Mouse (Mus musculus) limb, embryonic 13.5 days (tissue): Measurements from ENCODE around the gene Tmem121b. TPM values are rescaled to one million over a fixed set of nuclear protein-coding genes. Genes with fewer than 3 reads are reported as not detected.

Experiments used
- ATAC-seq: fragments of 200-750 bp; cut with Nextera tagmentation; 2 replicates; pipeline ENCODE4 v1.8.0; 2017; ENCODE audit warnings: low read depth, moderate number of reproducible peaks, moderate TSS enrichment; ENCODE audit not compliant: low FRiP score
- H3K27ac ChIP-seq: fragments of 300-500 bp; sonication (generic); 2 replicates; pipeline ENCODE4 v1.5.1; 2015; ENCODE audit warnings: inconsistent platforms, mild to moderate bottlenecking, moderate library complexity
- H3K27me3 ChIP-seq: fragments of 300-500 bp; sonication (generic); 2 replicates; pipeline ENCODE4 v1.6.1; 2015; ENCODE audit warnings: mild to moderate bottlenecking, inconsistent platforms
- H3K36me3 ChIP-seq: fragments of 300-500 bp; sonication (generic); 2 replicates; pipeline ENCODE4 v1.6.1; 2015; ENCODE audit warnings: inconsistent platforms, mild to moderate bottlenecking, moderate library complexity
- H3K4me1 ChIP-seq: fragments of 300-500 bp; sonication (generic); 2 replicates; pipeline ENCODE4 v1.6.1; 2015; ENCODE audit warnings: inconsistent platforms
- H3K4me2 ChIP-seq: fragments of 300-500 bp; sonication (generic); replicated peaks from 2 replicates; pipeline ENCODE4 v1.6.1; 2015; ENCODE audit warnings: inconsistent platforms, mild to moderate bottlenecking, moderate library complexity
- H3K4me3 ChIP-seq: fragments of 300-500 bp; sonication (generic); 2 replicates; pipeline ENCODE4 v1.5.1; 2015; ENCODE audit warnings: moderate library complexity, mild to moderate bottlenecking, inconsistent platforms
- H3K9ac ChIP-seq: fragments of 300-500 bp; sonication (generic); 2 replicates; pipeline ENCODE4 v1.6.1; 2015; ENCODE audit warnings: mild to moderate bottlenecking, inconsistent platforms
- H3K9me3 ChIP-seq: fragments of 300-500 bp; sonication (generic); 2 replicates; pipeline ENCODE4 v1.6.1; 2016; ENCODE audit warnings: inconsistent platforms
- WGBS: fragments of 180-500 bp; shearing (Covaris S2); methylation state at CpG from one replicate; pipeline ENCODE4 v1.1.7; 2015; 5-methylcytosine and 5-hydroxymethylcytosine counted together
- polyA plus RNA-seq: library from polyadenylated mRNA; unstranded; fragments of >200 nt; fragmentation: Nextera tagmentation; extraction: Ambion mirVana; gene quantifications from 2 replicates; pipeline ENCODE4 v1.2.1, GENCODE M21; 2015

Tmem121b gene
- polyA plus RNA-seq, 1 experiment from 2014 or later = 0.25 TPM

GRCm38 (mm10) chr6:120472455-120473140 is 21.0 kb downstream of the Tmem121b start:
- no peak overlapping the region for H3K27ac ChIP-seq
- H3K9ac ChIP-seq = no peak overlapping the region
- ATAC-seq = no peak
- H3K4me3 ChIP-seq = no peak overlapping the region
- no peak overlapping the region for H3K4me2 ChIP-seq
- H3K27me3 ChIP-seq = no peaks in the 10 kb centered on the region
- H3K9me3 ChIP-seq = no peaks in the 10 kb centered on the region
- 34% methylated on average over 8 of the region's 8 CpGs for WGBS
- no peaks in the 10 kb centered on the region for H3K36me3 ChIP-seq
- peaks cover 25% of the 10 kb centered on the region for H3K4me1 ChIP-seq

- Histone ChIP-seq H3K36me3 (no peaks in the 10 kb centered on the region), H3K9ac (no peak overlapping the region), H3K9me3 (no peaks in the 10 kb centered on the region), H3K27me3 (no peaks in the 10 kb centered on the region), H3K4me1 (peaks cover 25% of the 10 kb centered on the region), H3K27ac (no peak overlapping the region), H3K4me2 (no peak overlapping the region), H3K4me3 (no peak overlapping the region)
- 16% methylated on average over 5 of the region's 5 CpGs for WGBS
- ATAC-seq = no peak
Measured at GRCm38 (mm10) chr6:120471991-120472441, 21.6 kb downstream of the Tmem121b start.

- peaks cover 25% of the 10 kb centered on the region for H3K4me1 ChIP-seq
- H3K9me3 ChIP-seq = no peaks in the 10 kb centered on the region
- no peak overlapping the region for H3K4me3 ChIP-seq
- no peak overlapping the region for H3K27ac ChIP-seq
- H3K36me3 ChIP-seq = no peaks in the 10 kb centered on the region
- H3K4me2 ChIP-seq = no peak overlapping the region
- 79% methylated on average over 1 of the region's 1 CpGs for WGBS
- H3K9ac ChIP-seq = no peak overlapping the region
- no peak for ATAC-seq
- 0 out of 2 replicates have a peak, but pooled peaks cover 3% of the 10 kb centered on the region for H3K27me3 ChIP-seq
Measured at GRCm38 (mm10) chr6:120470666-120471065, 22.9 kb downstream of the Tmem121b start.

GRCm38 (mm10) chr6:120469770-120470169 is 23.8 kb downstream of the Tmem121b start:
- Histone ChIP-seq H3K9ac (no peak overlapping the region), H3K4me1 (peaks cover 19% of the 10 kb centered on the region), H3K27ac (no peak overlapping the region), H3K27me3 (peaks cover 10% of the 10 kb centered on the region), H3K4me3 (no peak overlapping the region), H3K36me3 (no peaks in the 10 kb centered on the region), H3K9me3 (no peaks in the 10 kb centered on the region), H3K4me2 (no peak overlapping the region)
- no peak for ATAC-seq

DNA sequence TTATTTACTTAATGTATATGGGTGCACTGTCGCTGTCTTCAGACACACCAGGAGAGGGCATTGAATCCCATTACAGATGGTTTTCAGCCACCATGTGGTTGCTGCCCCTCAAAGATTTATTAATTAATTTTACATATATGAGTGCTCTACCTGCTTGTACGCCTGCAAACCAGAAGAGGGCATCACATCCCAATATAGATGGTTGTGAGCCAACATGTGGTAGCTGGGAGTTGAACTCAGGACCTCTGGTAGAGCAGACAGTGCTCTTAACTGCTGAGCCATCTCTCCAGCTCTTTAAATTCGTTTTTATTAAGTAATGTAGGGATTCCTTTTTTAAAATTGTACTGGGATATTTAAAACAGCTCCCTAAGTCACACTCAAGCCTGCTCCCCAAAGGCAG is 24.3 kb downstream of the Tmem121b start:
- 65% methylated on average over 3 of the region's 3 CpGs for WGBS
- Histone ChIP-seq H3K4me3 (no peak overlapping the region), H3K27me3 (peaks cover 15% of the 10 kb centered on the region)

GRCm38 (mm10) chr6:120468259-120468658 is 25.3 kb downstream of the Tmem121b start:
- 82% methylated on average over 4 of the region's 4 CpGs for WGBS

More for the DNA sequence above, 24.3 kb downstream of the Tmem121b start:
- no peaks in the 10 kb centered on the region for H3K9me3 ChIP-seq
- H3K4me1 ChIP-seq = peaks cover 22% of the 10 kb centered on the region
- H3K9ac ChIP-seq = no peak overlapping the region
- no peak overlapping the region for H3K4me2 ChIP-seq
- ATAC-seq = no peak
- H3K36me3 ChIP-seq = no peaks in the 10 kb centered on the region
- no peak overlapping the region for H3K27ac ChIP-seq

DNA sequence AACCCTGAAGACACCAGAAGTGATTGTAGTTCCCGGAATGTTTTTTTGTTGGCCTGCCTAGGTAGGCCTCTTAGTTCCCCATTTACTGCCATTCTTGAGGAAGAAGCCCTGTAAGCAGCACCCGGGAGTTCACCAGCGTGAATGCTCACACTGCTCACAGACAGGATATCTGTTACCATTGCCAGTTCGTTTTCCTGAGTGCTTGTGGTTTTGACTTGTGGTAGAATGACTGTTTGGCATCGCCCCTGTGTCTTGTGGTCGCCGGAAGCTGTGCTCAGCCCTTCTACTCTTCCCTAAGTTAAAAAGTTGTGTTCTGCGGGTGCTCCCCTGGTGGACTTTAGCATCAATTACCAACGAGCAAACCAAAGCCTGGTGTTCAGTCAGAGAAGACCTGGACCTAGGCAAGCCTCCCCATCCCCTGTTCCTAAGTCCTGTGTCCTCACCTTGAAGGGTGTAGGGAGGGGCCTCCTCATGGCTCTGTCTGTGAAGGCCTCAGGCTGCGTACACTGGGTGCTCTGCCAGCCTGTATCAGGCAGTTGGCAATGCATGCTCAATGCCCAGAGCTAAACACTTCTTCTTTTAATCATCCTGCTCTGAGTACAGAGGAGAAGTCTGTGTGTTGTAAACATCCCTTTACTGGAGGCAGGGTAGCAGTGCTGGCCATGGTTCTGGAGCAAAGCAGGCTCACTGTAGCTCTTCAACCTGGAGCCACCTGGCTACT is 26.8 kb downstream of the Tmem121b start:
- H3K4me1 ChIP-seq = peaks cover 20% of the 10 kb centered on the region
- ATAC-seq = no peak
- no peaks in the 10 kb centered on the region for H3K9me3 ChIP-seq
- WGBS = 74% methylated on average over 10 of the region's 10 CpGs
- H3K36me3 ChIP-seq = no peaks in the 10 kb centered on the region
- H3K9ac ChIP-seq = no peak overlapping the region
- H3K4me3 ChIP-seq = no peak overlapping the region
- no peak overlapping the region for H3K27ac ChIP-seq
- H3K4me2 ChIP-seq = no peak overlapping the region
- H3K27me3 ChIP-seq = peaks cover 40% of the 10 kb centered on the region

More at GRCm38 (mm10) chr6:120468259-120468658, 25.3 kb downstream of the Tmem121b start:
- Histone ChIP-seq H3K36me3 (no peaks in the 10 kb centered on the region), H3K4me1 (peaks cover 26% of the 10 kb centered on the region), H3K27me3 (peaks cover 25% of the 10 kb centered on the region), H3K9me3 (no peaks in the 10 kb centered on the region), H3K9ac (no peak overlapping the region), H3K27ac (no peak overlapping the region), H3K4me2 (no peak overlapping the region), H3K4me3 (no peak overlapping the region)
- ATAC-seq = no peak

DNA sequence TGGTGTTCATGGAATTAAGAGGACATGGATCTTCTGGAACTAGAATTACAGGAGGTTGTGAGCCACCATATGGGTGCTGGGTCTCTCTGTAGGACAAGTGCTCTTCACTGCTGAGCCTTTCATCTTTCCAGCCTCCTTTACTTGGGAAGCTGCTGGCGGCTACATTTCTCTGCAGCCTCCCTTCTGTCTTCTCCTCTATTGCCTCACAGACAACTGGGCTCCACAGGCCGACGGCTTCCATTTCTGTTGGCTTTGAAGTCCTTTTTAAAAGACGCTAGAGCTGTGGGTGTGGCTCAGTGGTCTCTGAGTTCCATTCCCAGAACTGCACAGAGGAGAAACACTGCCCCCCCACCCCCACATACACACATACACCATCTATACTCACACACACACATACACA is 28.2 kb downstream of the Tmem121b start:
- H3K27ac ChIP-seq = no peak overlapping the region
- H3K9me3 ChIP-seq = no peaks in the 10 kb centered on the region
- H3K27me3 ChIP-seq = peaks cover 49% of the 10 kb centered on the region
- no peak overlapping the region for H3K4me3 ChIP-seq
- peaks cover 18% of the 10 kb centered on the region for H3K4me1 ChIP-seq
- no peak overlapping the region for H3K9ac ChIP-seq
- ATAC-seq = no peak
- 19% methylated on average over 4 of the region's 4 CpGs for WGBS
- H3K36me3 ChIP-seq = no peaks in the 10 kb centered on the region
- H3K4me2 ChIP-seq = no peak overlapping the region

- H3K36me3 ChIP-seq = no peaks in the 10 kb centered on the region
- ATAC-seq = no peak
- peak overlapping the region; percentile 75 for H3K4me2 ChIP-seq
- H3K9ac ChIP-seq = no peak overlapping the region
- H3K4me3 ChIP-seq = peak overlapping the region; percentile 65
- H3K4me1 ChIP-seq = peaks cover 18% of the 10 kb centered on the region
- peaks cover 49% of the 10 kb centered on the region for H3K27me3 ChIP-seq
- no peaks in the 10 kb centered on the region for H3K9me3 ChIP-seq
- WGBS = 54% methylated on average over 9 of the region's 9 CpGs
- no peak overlapping the region for H3K27ac ChIP-seq
Measured at GRCm38 (mm10) chr6:120464406-120464939, 29.1 kb downstream of the Tmem121b start.

DNA sequence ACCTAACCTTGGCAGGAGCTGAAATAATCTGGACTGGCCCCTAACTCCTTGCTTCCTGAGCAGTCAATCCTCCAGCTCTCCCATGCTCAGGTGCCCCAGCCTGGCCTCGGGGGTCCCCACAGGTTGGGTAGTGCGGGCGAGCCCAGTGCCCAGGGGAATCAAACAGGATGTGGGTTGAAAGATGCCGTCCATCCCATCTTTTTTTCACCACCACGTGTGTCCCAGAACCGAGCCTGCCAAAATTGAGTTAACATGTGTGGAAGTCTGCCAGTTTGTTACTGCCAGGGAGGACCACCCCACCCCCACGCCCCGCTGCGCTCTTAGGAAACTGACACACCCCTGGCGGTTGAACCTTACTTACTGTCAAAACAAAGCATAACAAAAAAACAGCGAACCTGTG is 29.7 kb downstream of the Tmem121b start:
- H3K36me3 ChIP-seq = no peaks in the 10 kb centered on the region
- no peak for ATAC-seq
- no peak overlapping the region for H3K27ac ChIP-seq
- WGBS = 5% methylated on average over 11 of the region's 11 CpGs
- peak overlapping the region; percentile 75 for H3K4me2 ChIP-seq
- peaks cover 49% of the 10 kb centered on the region for H3K27me3 ChIP-seq
- peak overlapping the region; percentile 65 for H3K4me3 ChIP-seq
- H3K9ac ChIP-seq = peak overlapping the region; percentile 67
- H3K9me3 ChIP-seq = no peaks in the 10 kb centered on the region
- H3K4me1 ChIP-seq = peaks cover 18% of the 10 kb centered on the region

DNA sequence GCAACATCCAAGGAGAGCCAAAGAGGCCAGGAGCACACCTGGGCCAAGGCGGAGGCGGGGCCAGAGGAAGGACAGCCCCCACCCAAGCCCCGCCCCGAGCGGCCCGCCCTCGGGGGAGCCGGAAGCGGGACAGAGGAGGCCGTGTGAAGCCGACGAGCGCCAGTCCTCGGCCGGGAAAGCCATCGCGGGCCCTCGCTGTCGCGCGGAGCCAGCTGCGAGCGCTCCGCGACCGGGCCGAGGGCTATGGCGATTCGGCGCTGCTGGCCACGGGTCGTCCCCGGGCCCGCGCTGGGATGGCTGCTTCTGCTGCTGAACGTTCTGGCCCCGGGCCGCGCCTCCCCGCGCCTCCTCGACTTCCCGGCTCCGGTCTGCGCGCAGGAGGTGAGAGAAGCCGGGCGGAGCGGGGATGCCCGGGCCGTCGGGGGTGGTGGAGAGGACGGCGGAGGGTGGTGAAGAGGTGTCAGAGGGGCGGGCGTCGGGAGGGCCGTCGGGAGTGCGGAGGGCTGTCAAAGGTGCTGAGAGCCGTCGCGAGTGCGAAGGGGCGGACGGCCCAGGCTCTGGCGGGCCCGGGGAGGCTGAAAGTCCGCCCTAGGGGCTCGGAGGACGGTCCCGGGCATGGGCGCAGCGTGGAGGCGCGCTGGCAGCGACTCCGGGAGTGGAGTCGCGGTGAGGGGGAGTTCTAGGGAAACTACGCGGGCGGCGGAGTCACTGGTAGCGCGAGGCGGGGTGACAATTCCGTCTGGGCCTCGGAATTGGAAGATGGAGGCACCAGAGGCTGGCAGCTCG is 30.3 kb downstream of the Tmem121b start, which contains the start of gene Il17ra:
Il17ra (plus strand) TSS at position 162 of the 786 bp plus-strand sequence.
- H3K4me2 ChIP-seq = peak within 1 kb of the TSS; percentile 75
- no peaks in the 10 kb centered on the region for H3K9me3 ChIP-seq
- peak within 1 kb of the TSS; percentile 65 for H3K4me3 ChIP-seq
- no peak within 1 kb of the TSS for H3K27ac ChIP-seq
- peak within 1 kb of the TSS; percentile 67 for H3K9ac ChIP-seq
- peaks cover 18% of the 10 kb centered on the region for H3K4me1 ChIP-seq
- peaks cover 49% of the 10 kb centered on the region for H3K27me3 ChIP-seq
- peak; percentile 86 for ATAC-seq
- H3K36me3 ChIP-seq = no peaks in the 10 kb centered on the region
- WGBS = under 1% methylated on average over 75 of the region's 90 CpGs

DNA sequence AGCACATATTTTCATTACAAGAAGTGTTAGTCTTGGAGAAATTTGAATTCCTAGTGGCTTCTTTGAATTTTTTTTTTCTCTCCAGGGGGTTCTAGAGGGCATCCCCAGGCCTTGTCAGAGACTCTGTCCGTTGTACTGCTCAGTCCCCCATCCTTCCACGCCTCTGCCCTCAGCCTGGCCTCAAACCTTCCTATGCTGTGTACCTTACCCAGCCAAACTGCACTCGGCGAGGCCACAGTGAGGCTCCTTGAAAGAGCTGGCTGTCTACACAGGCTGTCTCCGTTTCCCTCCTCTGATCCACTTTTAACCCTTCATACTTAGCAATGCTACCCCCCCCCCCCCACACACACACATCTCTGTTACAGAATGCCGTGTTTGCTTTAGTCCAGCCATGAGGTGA is 31.4 kb downstream of the Tmem121b start:
- ATAC-seq = no peak
- Histone ChIP-seq H3K27me3 (peaks cover 49% of the 10 kb centered on the region), H3K4me3 (no peak overlapping the region), H3K4me2 (no peak overlapping the region), H3K36me3 (no peaks in the 10 kb centered on the region), H3K4me1 (peaks cover 18% of the 10 kb centered on the region), H3K9ac (no peak overlapping the region), H3K9me3 (no peaks in the 10 kb centered on the region), H3K27ac (no peak overlapping the region)
- 53% methylated on average over 6 of the region's 6 CpGs for whole genome bisulfite sequencing
